Comparison of ENCODE assay signal across 11 mouse cellular contexts in the genomic region with DNA sequence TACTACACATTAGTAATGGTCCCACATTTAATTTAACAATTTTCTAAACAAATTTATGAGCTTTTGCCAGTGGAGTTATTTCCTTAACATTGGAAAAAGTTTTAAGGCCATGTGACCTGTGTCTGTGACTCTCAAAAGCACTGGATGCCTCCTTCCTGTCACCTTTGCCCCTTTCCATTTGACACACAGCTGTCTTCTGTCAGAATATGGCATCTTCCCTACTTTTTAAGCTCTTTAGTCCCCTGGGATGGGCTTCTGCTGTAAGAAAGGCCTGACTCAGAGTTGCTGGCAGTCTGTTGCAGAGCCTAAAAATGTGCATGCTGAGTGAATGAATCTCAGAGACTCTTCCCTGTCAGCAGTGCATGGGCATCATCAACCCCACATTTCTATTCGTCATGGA.
DNase-seq lines count a peak whose midpoint lies in the region; ATAC-seq and TF ChIP-seq lines count a peak whose summit lies in the region.
"Had no signal": no experiment of that assay in that cellular context is flagged by ENCODE, and none has a peak within 500 bp of the region (broad histone marks: within the 10 kb centered on the region; RNA-seq: fewer than 3 reads in every experiment).

No protein-coding gene starts in this region.

- no peaks in the 10 kb centered on the region for H3K27me3 ChIP-seq in intestine, embryonic 14.5 days (replicated peaks; ENCODE audit: control insufficient read depth, insufficient read depth, low read length)
- H3K27me3 ChIP-seq in intestine, postnatal 0 days (replicated peaks; ENCODE audit: control insufficient read depth, insufficient read depth, low read length), result no peaks in the 10 kb centered on the region

- H3K4me1 ChIP-seq in intestine, embryonic 14.5 days (replicated peaks; ENCODE audit: control insufficient read depth, insufficient read depth, low read length), result 0 out of 2 replicates have a peak, but pooled peaks cover 3% of the 10 kb centered on the region
- no peaks in the 10 kb centered on the region for H3K4me1 ChIP-seq in intestine, postnatal 0 days (replicated peaks; ENCODE audit: control insufficient read depth, insufficient read depth, low read length)

- no peak for TF ChIP-seq CTCF in intestine, postnatal 0 days (IDR thresholded peaks at IDR 0.05; ENCODE audit: low read depth)

- ATAC-seq in intestine, embryonic 14.5 days (replicated peaks; ENCODE audit: low FRiP score, low TSS enrichment, low read depth), result no peak
- ATAC-seq in intestine, postnatal 0 days, result no peak
- ATAC-seq in monocyte, adult 5-6 weeks (replicated peaks; ENCODE audit: insufficient number of reproducible peaks, low FRiP score, low TSS enrichment, poor library complexity, severe bottlenecking), result no peak
- ATAC-seq: activated CD4-positive, CD25-positive, alpha-beta regulatory T cell, adult 4 months had no signal

- WGBS in intestine, embryonic 14.5 days, result 43% methylated on average over 1 of the region's 1 CpGs
- 73% methylated on average over 1 of the region's 1 CpGs for WGBS in intestine, postnatal 0 days

- no peak overlapping the region for H3K4me2 ChIP-seq in intestine, embryonic 14.5 days (ENCODE audit: low read length)
- H3K4me2 ChIP-seq in intestine, postnatal 0 days (replicated peaks; ENCODE audit: low read depth), result no peak overlapping the region

- no peak overlapping the region for H3K4me3 ChIP-seq in intestine, embryonic 14.5 days (ENCODE audit: low read depth, low read length)
- H3K4me3 ChIP-seq in intestine, postnatal 0 days (ENCODE audit: low read depth, low read length), result no peak overlapping the region

- H3K27ac ChIP-seq in intestine, embryonic 14.5 days (ENCODE audit: low read depth), result 0 out of 2 replicates have a peak overlapping the region, but pooled peaks have one; percentile 5
- H3K27ac ChIP-seq in intestine, postnatal 0 days (ENCODE audit: low read depth, low read length), result no peak overlapping the region

- no peaks in the 10 kb centered on the region for H3K9me3 ChIP-seq in intestine, embryonic 14.5 days (ENCODE audit: control insufficient read depth, low read length)
- H3K9me3 ChIP-seq in intestine, postnatal 0 days (ENCODE audit: control insufficient read depth), result no peaks in the 10 kb centered on the region

- H3K36me3 ChIP-seq in intestine, embryonic 14.5 days (ENCODE audit: control insufficient read depth, insufficient read depth, low read length), result no peaks in the 10 kb centered on the region
- no peaks in the 10 kb centered on the region for H3K36me3 ChIP-seq in intestine, postnatal 0 days (ENCODE audit: control insufficient read depth, insufficient read depth)

- H3K9ac ChIP-seq in intestine, embryonic 14.5 days (ENCODE audit: low read length), result no peak overlapping the region
- H3K9ac ChIP-seq in intestine, postnatal 0 days (ENCODE audit: low read depth, low read length), result no peak overlapping the region

- no peak for DNase-seq in intestine, embryonic 14.5 days (ENCODE audit: low spot score)
- DNase-seq in heart, adult 8-10 months (ENCODE audit: low spot score), result peak; percentile 83
- peak; percentile 23 to 51 for DNase-seq in kidney, adult 8-10 months
- peak; percentile 56 for DNase-seq in mesoderm, embryonic 11.5 days (ENCODE audit: low read depth, low spot score)
- DNase-seq in right cerebral cortex, adult 2 months (ENCODE audit: low spot score in 2 of 2), result no peak
- DNase-seq in layer of hippocampus, adult 18-20 months (ENCODE audit: low spot score in 2 of 2), result no peak
- DNase-seq: cerebellum, adult 9-11 months; retina, postnatal 1 day had no signal

Comparison
In these comparisons a context has a peak if more than half of its experiments do, and no peak if none do; other contexts are left out.
1. DNase-seq: peak in heart, adult 8-10 months (single experiment), kidney, adult 8-10 months (2 of 2) and mesoderm, embryonic 11.5 days (single experiment); none in intestine, embryonic 14.5 days (single experiment), right cerebral cortex, adult 2 months (0 of 2) and layer of hippocampus, adult 18-20 months (0 of 2).